Mouse (Mus musculus) gastrocnemius, adult 8-10 months (tissue): ENCODE data around the gene Cplx2. TPM values are rescaled to one million over a fixed set of nuclear protein-coding genes. Genes with fewer than 3 reads are reported as not detected.

Experiments used
- DNase-seq, 2 experiments: peaks; one replicate each; pipeline ENCODE4 v3.0.0; 2022; ENCODE audit warnings: low spot score in 2 of 2
- total RNA-seq, 4 experiments: library from RNA; stranded (reverse); gene quantifications; 2 replicates each; pipeline ENCODE4 v1.2.4; 2022

Gene Cplx2
- total RNA-seq, 4 experiments from 2014 or later, result 0.51 to 0.72 (median 0.65) TPM

DNA sequence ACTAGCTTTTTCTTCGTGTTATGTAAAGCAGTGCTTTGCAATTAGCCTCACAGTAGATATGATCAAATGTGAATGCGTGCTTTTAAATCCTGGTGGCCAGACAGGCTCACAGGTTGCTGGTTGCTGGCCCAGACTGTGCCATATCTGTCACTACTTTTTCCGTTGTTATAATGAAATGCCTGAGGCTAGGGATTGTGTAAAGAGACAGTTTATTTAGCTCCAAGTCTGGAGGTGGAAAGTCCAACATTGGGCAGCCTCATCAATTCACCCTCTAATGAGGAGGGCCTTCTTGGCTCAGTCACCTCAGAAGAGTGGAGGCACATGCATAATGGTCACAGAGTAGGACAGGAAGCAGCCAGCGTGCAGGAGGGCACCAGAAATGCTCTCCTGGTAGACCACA is 31.2 kb downstream of the Cplx2 start:
- DNase-seq, result no peak

DNA sequence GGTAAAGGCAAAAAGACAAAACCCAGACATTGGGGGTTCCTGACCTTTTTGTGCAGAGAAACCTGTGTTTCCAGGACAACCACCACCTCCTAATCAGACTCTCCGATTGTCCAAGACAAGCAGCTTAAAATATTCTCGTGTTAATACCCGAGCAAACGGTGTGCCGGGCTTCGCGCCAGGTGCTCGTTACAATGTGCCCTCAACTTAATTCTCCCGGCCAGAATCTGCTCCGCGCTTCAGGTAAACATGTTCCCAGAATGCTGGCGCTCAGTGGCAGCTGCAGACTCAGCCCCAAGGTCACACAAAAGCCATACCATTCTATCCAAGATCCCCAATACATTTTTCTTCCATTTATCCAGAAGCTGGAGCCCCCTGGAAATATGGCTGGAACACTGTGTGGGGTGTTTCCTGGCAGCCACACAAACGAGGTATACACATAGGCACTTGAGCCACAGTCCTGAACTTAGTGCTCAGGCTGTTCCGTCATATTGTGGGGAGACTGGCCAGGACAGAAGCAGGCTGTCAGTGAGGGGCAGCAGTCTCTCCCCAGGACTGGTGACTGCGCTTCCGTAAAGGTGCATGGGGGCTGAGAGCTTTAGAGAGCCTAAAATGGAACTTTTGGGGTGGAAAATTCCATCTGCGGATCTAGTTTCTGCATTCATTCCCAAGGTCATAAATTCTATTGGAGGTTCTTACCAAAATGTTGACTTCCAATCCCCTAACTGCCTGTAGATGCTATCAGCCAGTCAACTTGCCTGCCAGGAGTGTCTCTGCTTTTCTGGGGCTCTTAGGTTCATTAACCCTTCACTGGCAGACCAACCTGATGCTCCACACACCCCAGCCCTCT is 32.3 kb downstream of the Cplx2 start:
- no peak for DNase-seq

DNA sequence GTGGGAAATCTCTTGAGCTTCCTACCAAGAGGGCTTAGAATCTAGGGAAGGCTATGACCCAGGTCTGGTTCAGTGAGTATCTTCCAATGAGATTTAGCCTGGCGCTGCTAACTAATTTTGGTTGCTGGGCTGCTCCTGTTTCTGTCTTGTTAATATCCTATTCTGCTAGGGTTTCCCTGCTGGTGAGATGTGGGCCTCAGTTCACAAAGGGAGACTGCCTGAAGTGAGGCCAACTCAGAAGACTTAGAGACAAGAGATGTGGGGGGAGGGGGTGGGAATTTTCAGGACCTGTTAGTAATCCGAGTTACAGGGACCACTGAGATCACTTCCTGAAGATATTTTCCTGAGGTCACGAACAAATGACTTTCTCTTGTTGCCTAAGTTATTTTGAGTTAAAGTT is 33.1 kb downstream of the Cplx2 start:
- no peak for DNase-seq

DNA sequence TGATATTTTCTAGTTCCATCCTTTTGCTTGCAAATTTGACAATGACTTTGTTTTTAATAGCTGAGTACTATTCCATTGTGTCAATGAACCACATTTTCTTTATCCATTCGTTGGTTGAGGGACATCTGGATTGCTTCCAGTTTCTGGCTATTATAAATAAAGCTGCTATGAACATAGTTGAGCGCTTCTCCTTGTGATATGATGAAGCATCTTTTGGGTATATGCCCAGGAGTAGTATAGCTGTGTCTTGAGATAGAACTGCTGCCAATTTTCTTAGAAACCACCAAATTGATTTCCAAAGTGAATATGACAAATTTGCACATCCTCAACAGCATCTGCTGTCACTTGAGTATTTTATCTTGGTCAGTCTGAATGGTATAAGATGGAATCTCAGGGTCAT is 34.7 kb downstream of the Cplx2 start:
- DNase-seq, result no peak

DNA sequence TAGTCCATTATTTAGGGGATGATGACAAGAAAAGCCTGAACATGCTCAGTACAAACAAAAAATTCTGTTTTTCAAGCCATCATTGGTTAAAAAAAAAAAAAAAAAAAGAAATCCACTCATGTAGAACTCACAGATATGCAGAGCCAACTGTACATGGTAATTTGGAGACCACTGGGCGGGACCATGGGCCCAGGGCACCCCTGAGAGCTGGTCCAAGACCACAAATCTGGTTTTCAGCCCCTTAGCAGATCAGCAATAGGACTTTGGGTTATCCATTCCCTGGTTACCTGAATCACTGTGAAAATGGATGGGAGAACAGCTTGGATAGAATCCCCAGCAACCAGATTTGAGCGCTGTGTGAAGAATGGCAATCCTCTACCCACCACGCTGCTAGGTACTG is 40.5 kb downstream of the Cplx2 start:
- DNase-seq, result no peak

DNA sequence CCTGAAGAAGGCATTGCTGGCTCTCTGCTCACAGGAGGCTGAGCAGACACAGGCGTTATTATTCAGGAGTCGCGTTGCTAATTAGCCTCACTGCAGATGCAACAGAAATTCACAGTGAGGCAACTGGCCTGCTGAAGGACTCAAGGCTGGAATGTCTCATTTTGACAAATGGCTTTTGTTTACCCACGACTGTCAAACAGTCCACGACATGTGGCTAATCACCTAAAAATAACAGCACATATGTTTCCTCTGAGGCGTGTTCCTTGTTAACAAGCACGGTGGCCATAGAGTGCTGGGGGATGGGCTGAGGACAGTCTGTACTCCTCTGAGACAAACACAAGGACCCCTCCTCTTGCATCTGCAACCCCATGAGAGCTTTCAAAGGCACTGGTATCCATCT is 41.1 kb downstream of the Cplx2 start:
- DNase-seq, result no peak

DNA sequence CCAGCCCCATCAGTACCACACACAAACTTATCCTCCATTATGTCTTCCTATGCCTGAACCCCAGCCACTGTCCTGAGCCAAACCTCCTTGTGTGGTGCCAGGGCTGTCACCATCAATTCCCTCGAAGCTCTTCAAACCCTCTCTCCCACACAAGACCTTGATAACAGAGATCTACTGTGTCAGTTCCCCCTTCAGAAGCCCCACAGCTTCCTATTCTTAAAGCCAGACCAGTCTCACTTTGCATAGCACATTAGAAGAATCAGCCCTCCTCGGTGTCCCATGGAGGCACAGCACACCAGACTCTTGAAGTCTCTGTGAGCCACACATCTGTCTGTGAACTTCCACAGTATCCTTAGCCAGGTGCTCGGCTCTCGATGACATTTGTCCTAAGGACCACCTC is 41.6 kb downstream of the Cplx2 start:
- no peak for DNase-seq

DNA sequence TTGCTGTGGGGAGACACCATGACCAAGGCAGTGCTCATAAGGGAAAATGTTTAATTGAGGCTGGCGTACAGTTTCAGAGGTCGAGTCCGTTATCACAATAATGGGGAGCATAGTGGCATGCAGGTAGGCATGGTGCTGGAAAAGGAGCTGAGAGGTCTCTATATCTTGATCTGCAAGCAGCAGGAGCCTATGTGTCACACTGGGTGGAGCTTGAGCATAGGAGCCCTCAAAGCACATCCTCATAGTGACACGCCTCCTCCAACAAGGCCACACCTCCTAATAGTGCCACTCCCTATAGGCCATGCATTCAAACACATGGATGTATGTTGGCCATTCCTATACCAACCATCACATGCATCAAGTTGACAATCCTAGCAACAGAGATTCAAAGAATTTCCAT is 43.9 kb downstream of the Cplx2 start:
- no peak for DNase-seq

DNA sequence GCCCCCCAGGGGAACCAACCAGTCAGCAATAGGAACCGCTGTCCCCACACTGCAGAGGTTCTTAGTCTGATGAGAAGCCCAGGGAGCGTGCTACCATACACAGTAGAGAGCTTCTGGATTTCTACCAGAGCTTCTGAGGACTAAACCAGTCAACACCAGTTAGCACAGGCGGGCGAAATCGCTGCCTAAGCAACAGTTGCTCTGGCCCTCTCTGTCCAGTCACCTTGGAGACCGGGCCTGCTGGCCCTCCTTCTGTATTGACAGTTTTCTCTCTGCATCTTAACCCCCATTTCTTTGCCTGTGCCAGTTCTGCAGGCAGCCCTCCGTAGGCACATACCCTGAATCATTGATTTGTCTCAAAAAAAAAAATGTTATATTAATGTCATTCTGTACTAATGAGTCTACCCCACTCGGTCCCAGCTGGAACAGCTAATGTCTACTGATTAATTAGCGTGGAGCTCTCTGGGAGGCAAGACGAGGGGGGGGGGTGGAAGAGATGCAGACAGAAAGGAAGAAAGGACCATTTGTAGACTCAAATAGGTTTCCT is 47.7 kb downstream of the Cplx2 start:
- DNase-seq, result no peak

DNA sequence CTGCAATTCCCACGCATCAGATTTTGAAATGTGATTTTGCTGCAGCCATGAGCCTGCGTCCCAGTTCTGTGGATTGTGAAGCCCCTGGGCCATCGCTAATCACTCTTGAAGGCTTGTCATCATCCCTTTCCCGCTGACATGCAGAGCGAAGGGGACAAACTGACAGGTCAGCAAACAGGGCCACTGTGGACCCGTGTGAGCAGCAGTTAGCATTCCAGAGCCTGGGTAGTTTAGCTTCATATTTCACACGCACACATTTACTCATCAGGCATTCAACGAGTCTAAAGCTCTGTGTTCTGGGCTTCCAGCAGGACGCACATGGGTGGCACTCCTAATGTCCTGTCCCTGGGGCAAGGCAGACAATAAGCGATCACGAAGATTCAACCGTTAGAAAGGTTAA is 49.1 kb downstream of the Cplx2 start:
- DNase-seq, result no peak

DNA sequence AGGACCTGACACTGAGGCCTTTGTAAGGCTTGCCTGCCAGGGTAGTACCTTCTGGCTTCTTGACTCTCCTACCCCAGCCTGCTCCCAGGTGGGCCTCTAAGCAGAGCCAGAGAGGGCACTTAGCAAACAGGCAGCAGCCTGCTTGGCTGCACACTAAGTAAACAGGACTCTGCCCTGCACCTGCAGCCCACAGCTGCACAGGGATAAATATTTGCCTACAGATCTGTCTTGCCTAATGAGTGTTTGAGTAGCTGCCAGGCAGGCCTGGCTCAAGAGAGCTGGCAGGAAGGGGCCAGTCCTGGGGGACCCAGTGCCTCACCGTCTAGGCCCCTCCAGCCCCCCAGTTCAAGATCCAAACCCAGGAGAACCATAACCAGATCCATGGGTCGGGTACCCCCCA is 54.1 kb downstream of the Cplx2 start:
- no peak for DNase-seq

DNA sequence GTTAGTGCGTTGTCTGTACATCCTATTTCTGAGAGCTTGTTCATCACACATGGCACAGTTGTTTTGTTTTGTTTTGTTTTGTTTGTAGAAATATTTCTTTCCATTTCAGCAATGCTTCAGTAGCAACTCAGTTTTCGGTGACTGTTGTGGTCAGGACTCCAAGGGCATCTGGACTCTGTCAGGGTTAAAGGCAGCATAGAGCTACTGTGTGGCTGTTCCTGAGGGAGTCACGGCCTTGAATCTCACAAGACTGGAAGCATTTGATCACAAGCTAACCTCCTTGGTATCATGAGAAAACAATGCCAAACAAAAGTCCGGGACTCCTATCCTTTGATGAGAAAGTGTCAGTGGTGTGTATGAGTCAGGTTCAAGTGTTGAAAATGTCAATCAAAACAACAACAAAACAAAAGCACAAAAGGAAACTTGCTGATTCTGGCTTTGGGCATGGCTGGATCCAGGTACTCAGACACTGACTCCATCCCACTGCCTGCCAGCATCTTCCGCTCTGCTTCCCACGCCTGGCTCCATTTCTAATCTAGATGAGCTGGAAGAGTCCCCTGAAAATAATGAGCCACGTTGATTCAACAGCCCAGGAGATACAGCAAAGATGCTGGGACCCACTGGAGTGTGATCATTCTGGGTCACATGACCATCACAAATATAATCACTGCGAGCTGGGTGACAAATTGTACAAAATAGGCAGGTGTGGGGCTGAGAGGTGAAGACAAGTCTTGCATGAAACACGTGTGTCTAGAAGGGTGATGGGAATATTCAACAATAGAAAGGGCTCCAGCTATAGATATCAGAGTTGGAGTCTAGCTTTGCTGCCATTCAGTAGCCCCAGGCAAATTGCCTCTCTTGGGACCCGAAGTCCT is 55.9 kb downstream of the Cplx2 start:
- no peak for DNase-seq

DNA sequence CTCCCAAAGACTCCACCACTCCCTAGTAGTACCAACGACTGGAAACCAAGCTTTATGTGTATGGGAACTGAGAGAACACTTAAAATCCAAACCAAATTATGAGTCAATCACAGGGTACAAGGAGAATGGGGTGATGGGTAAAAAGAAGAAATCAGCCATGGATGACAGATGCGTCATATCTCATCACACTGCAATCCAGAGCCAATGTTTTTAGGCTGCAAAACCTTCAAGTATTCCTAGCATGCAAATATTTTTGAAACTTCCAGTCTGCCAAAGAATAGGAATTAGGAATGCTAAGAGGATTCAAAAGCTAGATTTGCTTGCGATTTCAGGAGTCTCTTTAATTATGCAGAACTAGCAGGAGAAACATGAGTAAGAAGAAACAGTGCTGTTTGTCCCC is 57.6 kb downstream of the Cplx2 start:
- DNase-seq, result no peak

DNA sequence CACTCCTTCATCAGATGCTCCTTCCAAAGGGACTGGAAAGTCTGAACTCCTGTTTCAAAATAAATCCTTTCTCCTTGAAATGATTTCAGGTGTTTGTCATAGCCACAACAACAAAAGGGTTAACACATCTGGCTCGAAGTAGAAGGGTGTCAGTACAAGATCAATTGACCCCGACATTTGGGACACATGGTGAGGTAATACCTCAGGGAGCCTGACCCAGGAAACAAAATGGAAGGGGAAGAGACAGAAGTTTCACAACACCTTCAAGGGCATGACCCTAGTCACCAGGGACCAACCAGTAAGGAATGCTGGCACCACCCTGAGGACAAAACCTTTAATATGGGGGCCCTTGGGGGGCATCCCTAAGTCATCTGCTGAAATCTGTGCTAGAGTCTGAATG is 58.9 kb downstream of the Cplx2 start:
- DNase-seq, result no peak

DNA sequence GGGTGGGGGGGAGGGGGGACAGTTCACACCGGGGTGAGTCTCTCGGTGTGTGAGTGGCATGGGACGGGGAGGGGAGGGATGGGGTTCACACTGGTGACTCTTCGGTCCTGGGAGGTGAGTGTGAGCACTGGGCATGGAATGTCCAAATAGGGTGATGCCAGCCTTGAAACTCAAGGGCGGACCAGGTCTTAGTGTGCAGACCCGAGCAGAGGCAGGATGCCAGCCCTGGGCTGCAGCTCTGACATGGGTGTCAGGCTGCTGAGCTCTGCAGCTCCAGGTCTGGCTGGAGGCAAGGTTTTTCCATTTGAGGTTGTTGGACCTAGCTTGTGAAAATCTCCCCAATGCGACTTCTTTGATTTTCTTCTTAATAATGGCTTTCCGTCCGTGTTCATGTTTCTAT is 60.0 kb downstream of the Cplx2 start:
- DNase-seq, result no peak

Other genes starting within 250 kb of the Cplx2 start
- under 1 TPM; 0.12 to 0.38 (median 0.27) TPM for gene Hrh2, start 179.2 kb upstream of the Cplx2 start, total RNA-seq
- 10 to 100 TPM; 12.0 to 19.0 (median 16.5) TPM for gene Thoc3, start 97.5 kb downstream of the Cplx2 start, total RNA-seq
- gene Simc1, start 132.4 kb downstream of the Cplx2 start, total RNA-seq, result 1 to 10 TPM; 2.8 to 3.6 (median 3.3) TPM
- 100 to 1,000 TPM; 213 to 249 (median 236) TPM for gene 4833439L19Rik, start 194.1 kb downstream of the Cplx2 start, total RNA-seq
- gene Arl10, start 203.7 kb downstream of the Cplx2 start, total RNA-seq, result 1 to 10 TPM in 3 of 4 experiments, under 1 TPM in 1; 0.87 to 3.5 (median 2.1) TPM
- gene Nop16, start 218.7 kb downstream of the Cplx2 start, total RNA-seq, result 10 to 100 TPM; 14.8 to 18.9 (median 16.7) TPM
- gene Higd2a, start 218.9 kb downstream of the Cplx2 start, total RNA-seq, result 100 to 1,000 TPM; 131 to 155 (median 141) TPM
- 100 to 1,000 TPM; 168 to 177 (median 172) TPM for gene Cltb, start 240.0 kb downstream of the Cplx2 start, total RNA-seq